In the genomic region with DNA sequence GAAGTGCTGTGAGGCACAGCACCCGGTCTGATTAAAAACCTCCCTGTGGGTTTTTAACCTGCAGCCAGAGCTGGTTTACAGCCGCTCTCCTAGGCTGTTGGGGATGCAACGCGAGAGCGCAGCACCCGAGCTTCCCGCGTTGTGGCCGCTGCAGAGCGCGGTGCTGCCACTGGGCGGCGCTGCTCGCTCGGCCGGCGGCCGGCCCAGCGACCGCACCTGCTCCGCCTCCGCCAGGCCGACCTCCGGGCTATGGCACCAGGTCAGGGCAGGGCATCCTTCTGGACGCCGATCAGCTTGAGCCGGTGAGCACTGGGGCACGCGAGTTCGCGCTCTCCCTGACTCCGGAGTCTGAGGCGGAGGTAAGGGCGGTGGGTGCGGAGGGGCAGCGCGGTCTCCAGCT, we compare ENCODE assay signal across 8 mouse cellular contexts. TPM values are rescaled to one million over a fixed set of nuclear protein-coding genes. Genes with fewer than 3 reads are reported as not detected.
DNase-seq lines count a peak whose midpoint lies in the region; ATAC-seq and TF ChIP-seq lines count a peak whose summit lies in the region.

No protein-coding gene starts in this region.

- peak overlapping the region; percentile 69 for H3K4me2 ChIP-seq in liver, embryonic 14.5 days (ENCODE audit: low read depth)

- TF ChIP-seq CTCF in liver, embryonic 14.5 days (IDR thresholded peaks at IDR 0.05; ENCODE audit: low read depth), result peak; percentile 71
- TF ChIP-seq CTCF in thymus, adult 2 months (IDR thresholded peaks at IDR 0.05; ENCODE audit: borderline replicate concordance, control insufficient read depth, extremely low read depth, insufficient read depth, low read length, poor library complexity), result peak; percentile 97

- peak overlapping the region; percentile 48 to 50 for H3K4me3 ChIP-seq in liver, embryonic 14.5 days (ENCODE audit: insufficient read depth in 1 of 2, low read depth in 2 of 2, low read length in 2 of 2)
- peak overlapping the region; percentile 50 for H3K4me3 ChIP-seq in thymus, adult 2 months (ENCODE audit: control insufficient read depth, insufficient read depth, low read length)

- TF ChIP-seq EP300 in liver, embryonic 14.5 days (IDR thresholded peaks at IDR 0.05; ENCODE audit: low read depth), result no peak

- H3K4me1 ChIP-seq in liver, embryonic 14.5 days (replicated peaks; ENCODE audit: control insufficient read depth in 2 of 2, insufficient read depth in 2 of 2, low read length in 1 of 2), result peaks cover 2 to 8% of the 10 kb centered on the region in 2 experiments; a peak in 1 of 4 replicates
- H3K4me1 ChIP-seq in thymus, adult 2 months (replicated peaks; ENCODE audit: control insufficient read depth, insufficient read depth, low read length), result peaks cover 16% of the 10 kb centered on the region

- no peaks in the 10 kb centered on the region for H3K27me3 ChIP-seq in liver, embryonic 14.5 days (ENCODE audit: control insufficient read depth, insufficient read depth, low read length)
- peaks cover 2% of the 10 kb centered on the region; the same call in 1 of the 2 replicates for H3K27me3 ChIP-seq in thymus, adult 2 months (ENCODE audit: control insufficient read depth, insufficient read depth, low read length)

- peak; percentile 62 for ATAC-seq in liver, embryonic 14.5 days (ENCODE audit: insufficient read depth)

- DNase-seq in ovary, postnatal 14 days (ENCODE audit: low spot score), result peak; percentile 69
- DNase-seq in ovary, adult 18-20 months (ENCODE audit: low spot score), result no peak
- DNase-seq in cerebellum, postnatal 25 days, result peak; percentile 71 to 80
- DNase-seq in gastrocnemius, postnatal 14 days, result peak; percentile 52
- DNase-seq in kidney, adult 9 months, result peak; percentile 70
- DNase-seq in liver, embryonic 14.5 days (ENCODE audit: low read depth in 3 of 3, low spot score in 3 of 3), result peak in 1 of 3 experiments; percentile 35
- peak; percentile 82 for DNase-seq in neural tube, embryonic 10.5 days (ENCODE audit: extremely low spot score, low spot score)
- DNase-seq in thymus, adult 2 months, result peak; percentile 53

- H3K27ac ChIP-seq in liver, embryonic 14.5 days, result no peak overlapping the region
- no peak overlapping the region for H3K27ac ChIP-seq in thymus, adult 2 months (ENCODE audit: control insufficient read depth, insufficient read depth, low read length)

- intact Hi-C loops in gastrocnemius, postnatal 14 days (cut with DNase I; ENCODE audit: low total_unique reads), result no loop called here

- TF ChIP-seq POLR2A in thymus, adult 2 months (IDR thresholded peaks at IDR 0.05; ENCODE audit: control insufficient read depth, extremely low read depth, insufficient read depth, low read length, poor library complexity), result no peak

- under 1% methylated on average over 37 of the region's 37 CpGs for WGBS in liver, embryonic 14.5 days (ENCODE audit: insufficient replicate concordance)
- under 1% methylated on average over 37 of the region's 37 CpGs for WGBS in thymus, adult 2 months

- H3K9ac ChIP-seq in liver, embryonic 14.5 days (replicated peaks), result peak overlapping the region; percentile 42

- H3K9me3 ChIP-seq in liver, embryonic 14.5 days (ENCODE audit: control insufficient read depth, low read length), result no peaks in the 10 kb centered on the region

- H3K36me3 ChIP-seq in liver, embryonic 14.5 days (replicated peaks; ENCODE audit: control insufficient read depth, insufficient read depth, low read depth), result no peaks in the 10 kb centered on the region
- H3K36me3 ChIP-seq in thymus, adult 2 months (ENCODE audit: control insufficient read depth, insufficient read depth, low read length), result no peaks in the 10 kb centered on the region

RNA-seq across cellular contexts. Expression of gene Pard6b, which starts 36.3 kb away (rescaled TPM):
- 1 to 10 TPM in 1 of 2 experiments, under 1 TPM in 1; 0.74 to 1.4 TPM for total RNA-seq in gastrocnemius, postnatal 14 days (2021)
- polyA plus RNA-seq in liver, embryonic 14.5 days (2012; rRNA removed), result 1.9 and 2.2 TPM in 2 replicates
- polyA plus RNA-seq in liver, embryonic 14.5 days (2014; fragmentation: Nextera tagmentation; extraction: Ambion mirVana), result 1.8 and 2.3 TPM in 2 replicates
- 3.4 and 4.2 TPM in 2 replicates for polyA plus RNA-seq in thymus, adult 2 months (2012; rRNA removed)
